In the genomic region with DNA sequence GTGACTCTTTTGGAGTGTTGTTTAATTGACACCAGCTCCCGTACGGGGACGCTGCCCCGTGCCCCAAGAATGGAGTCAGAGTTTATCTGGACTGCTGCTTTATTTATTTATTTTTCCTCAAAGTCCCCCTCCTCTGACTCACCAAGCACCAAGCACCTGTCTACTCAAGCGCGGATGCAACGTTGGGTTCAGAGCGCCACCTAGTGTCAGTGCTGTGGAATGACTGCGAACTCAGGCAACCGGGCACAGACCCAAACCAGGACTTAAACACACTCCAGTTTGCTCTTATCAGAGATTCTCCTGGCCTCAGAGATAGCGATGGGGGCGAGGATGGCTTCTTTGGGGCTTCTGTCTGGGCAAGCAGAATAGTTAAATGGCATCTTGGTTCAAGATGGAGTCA, we compare ENCODE assay signal across 9 mouse cellular contexts. TPM values are rescaled to one million over a fixed set of nuclear protein-coding genes. Genes with fewer than 3 reads are reported as not detected.
DNase-seq lines count a peak whose midpoint lies in the region; ATAC-seq and TF ChIP-seq lines count a peak whose summit lies in the region.
"Had no signal": no experiment of that assay in that cellular context is flagged by ENCODE, and none has a peak within 500 bp of the region (broad histone marks: within the 10 kb centered on the region; RNA-seq: fewer than 3 reads in every experiment).

No protein-coding gene starts in this region.

- no peaks in the 10 kb centered on the region for H3K27me3 ChIP-seq in liver, postnatal 0 days (ENCODE audit: insufficient read depth, low read length)

- WGBS in liver, postnatal 0 days (ENCODE audit: insufficient replicate concordance): 4% methylated on average over 12 of the region's 12 CpGs

- no peaks in the 10 kb centered on the region for H3K4me1 ChIP-seq in liver, postnatal 0 days (ENCODE audit: insufficient read depth)

- TF ChIP-seq EP300 in liver, postnatal 0 days (IDR thresholded peaks at IDR 0.05; ENCODE audit: low read depth): no peak

- peak; percentile 89 for TF ChIP-seq CTCF in liver, postnatal 0 days (IDR thresholded peaks at IDR 0.05; ENCODE audit: low read depth)

- H3K9me3 ChIP-seq in liver, postnatal 0 days (ENCODE audit: low read length): no peaks in the 10 kb centered on the region
- H3K9me3 ChIP-seq: limb, embryonic 12.5 days had no signal

- ATAC-seq in cerebellum, adult (ENCODE audit: insufficient number of reproducible peaks, low FRiP score, low TSS enrichment): no peak
- peak; percentile 44; the same call in 1 of the 2 replicates for ATAC-seq in liver, postnatal 0 days

- H3K36me3 ChIP-seq in liver, postnatal 0 days (replicated peaks; ENCODE audit: insufficient read depth, low read length): no peaks in the 10 kb centered on the region
- H3K36me3 ChIP-seq: limb, embryonic 12.5 days had no signal

- H3K4me3 ChIP-seq in liver, postnatal 0 days (ENCODE audit: low read depth, low read length): no peak overlapping the region
- H3K4me3 ChIP-seq: limb, embryonic 12.5 days had no signal

- no peak overlapping the region for H3K4me2 ChIP-seq in liver, postnatal 0 days (ENCODE audit: low read depth, low read length)
- H3K4me2 ChIP-seq: limb, embryonic 12.5 days had no signal

- no peak overlapping the region for H3K9ac ChIP-seq in liver, postnatal 0 days (replicated peaks)
- H3K9ac ChIP-seq: limb, embryonic 12.5 days had no signal

- H3K27ac ChIP-seq in liver, postnatal 0 days (ENCODE audit: low read depth): no peak overlapping the region
- H3K27ac ChIP-seq: limb, embryonic 12.5 days had no signal

- peak; percentile 56 for DNase-seq in cerebellum, adult 11 months
- peak; percentile 59 for DNase-seq in urinary bladder, postnatal 14 days (ENCODE audit: low spot score)
- no peak for DNase-seq in urinary bladder, postnatal 10 days (ENCODE audit: low spot score)
- DNase-seq in embryo, embryonic 10 days (ENCODE audit: low spot score): peak; percentile 85
- DNase-seq in induced T-regulatory cell, adult 2 months (ENCODE audit: low read depth): peak; percentile 90
- DNase-seq in liver, postnatal 0 days: peak; percentile 79
- peak; percentile 66 for DNase-seq in right cerebral cortex, postnatal 14 days

RNA-seq across cellular contexts. Expression of a gene that starts 25.0 kb away (rescaled TPM):
- polyA plus RNA-seq in liver, postnatal 0 days (2015; fragmentation: Nextera tagmentation; extraction: Ambion mirVana): 0.20 and 0.36 TPM in 2 replicates

RNA-seq across cellular contexts. Expression of a gene that starts 38.1 kb away (rescaled TPM):
- 0.23 and 0.25 TPM in 2 replicates for polyA plus RNA-seq in liver, postnatal 0 days (2015; fragmentation: Nextera tagmentation; extraction: Ambion mirVana)

RNA-seq across cellular contexts. Expression of a gene that starts 39.6 kb away (rescaled TPM):
- polyA plus RNA-seq in liver, postnatal 0 days (2015; fragmentation: Nextera tagmentation; extraction: Ambion mirVana): not detected in 2 replicates
- polyA plus RNA-seq: limb, embryonic 12.5 days had no signal
